Mouse (Mus musculus): ENCODE measurements around the gene Sycp2l.
"Not testable (repeated sequence)": the region's sequence is repeated elsewhere in the genome, so short reads cannot be mapped to it uniquely, and the experiment has no call there.

Sycp2l gene

GRCm38 (mm10) chr13:41123666-41124225 is 9.6 kb downstream of the Sycp2l start:
- no peak for DNase-seq (ENCODE audit: extremely low spot score, low read depth, low spot score)

GRCm38 (mm10) chr13:41128326-41128725 is 14.2 kb downstream of the Sycp2l start:
- DNase-seq (ENCODE audit: extremely low spot score, low read depth, low spot score) = no peak

- no peak for DNase-seq (ENCODE audit: extremely low spot score, low read depth, low spot score)
Observed at GRCm38 (mm10) chr13:41129061-41129460, 15.0 kb downstream of the Sycp2l start.

GRCm38 (mm10) chr13:41134901-41135300 is 20.8 kb downstream of the Sycp2l start:
- peak; percentile 44 for DNase-seq (ENCODE audit: extremely low spot score, low read depth, low spot score)

GRCm38 (mm10) chr13:41145433-41145970 is 31.4 kb downstream of the Sycp2l start:
- DNase-seq (ENCODE audit: extremely low spot score, low read depth, low spot score) = no peak

- peak; percentile 31 for DNase-seq (ENCODE audit: extremely low spot score, low read depth, low spot score)
Observed at GRCm38 (mm10) chr13:41146271-41146670, 32.2 kb downstream of the Sycp2l start.

- no peak for DNase-seq (ENCODE audit: extremely low spot score, low read depth, low spot score)
Observed at GRCm38 (mm10) chr13:41153146-41153545, 39.0 kb downstream of the Sycp2l start.

- no peak for DNase-seq (ENCODE audit: extremely low spot score, low read depth, low spot score)
Observed at GRCm38 (mm10) chr13:41158426-41158825, 44.3 kb downstream of the Sycp2l start.

- DNase-seq (ENCODE audit: extremely low spot score, low read depth, low spot score) = no peak
Observed at GRCm38 (mm10) chr13:41187886-41188285, 73.8 kb downstream of the Sycp2l start.

- no peak for DNase-seq (ENCODE audit: extremely low spot score, low read depth, low spot score)
Observed at GRCm38 (mm10) chr13:41195640-41196333, 81.7 kb downstream of the Sycp2l start.

GRCm38 (mm10) chr13:41200861-41201260 is 86.8 kb downstream of the Sycp2l start:
- DNase-seq (ENCODE audit: extremely low spot score, low read depth, low spot score) = no peak

- DNase-seq (ENCODE audit: extremely low spot score, low read depth, low spot score) = no peak
Observed at GRCm38 (mm10) chr13:41203289-41203688, 89.2 kb downstream of the Sycp2l start.

- DNase-seq (ENCODE audit: extremely low spot score, low read depth, low spot score) = no peak
Observed at GRCm38 (mm10) chr13:41203691-41204090, 89.6 kb downstream of the Sycp2l start.

GRCm38 (mm10) chr13:41205568-41205967 is 91.5 kb downstream of the Sycp2l start:
- not testable (repeated sequence) for DNase-seq (ENCODE audit: extremely low spot score, low read depth, low spot score)

GRCm38 (mm10) chr13:41206241-41206640 is 92.1 kb downstream of the Sycp2l start:
- DNase-seq (ENCODE audit: extremely low spot score, low read depth, low spot score) = no peak

- no peak for DNase-seq (ENCODE audit: extremely low spot score, low read depth, low spot score)
Observed at GRCm38 (mm10) chr13:41211276-41211675, 97.2 kb downstream of the Sycp2l start.

GRCm38 (mm10) chr13:41212558-41213322 is 98.6 kb downstream of the Sycp2l start:
- DNase-seq (ENCODE audit: extremely low spot score, low read depth, low spot score) = no peak

GRCm38 (mm10) chr13:41215669-41216068 is 101.6 kb downstream of the Sycp2l start:
- DNase-seq (ENCODE audit: extremely low spot score, low read depth, low spot score) = no peak

GRCm38 (mm10) chr13:41216236-41216635 is 102.1 kb downstream of the Sycp2l start:
- DNase-seq (ENCODE audit: extremely low spot score, low read depth, low spot score) = no peak

- no peak for DNase-seq (ENCODE audit: extremely low spot score, low read depth, low spot score)
Observed at GRCm38 (mm10) chr13:41219056-41219455, 104.9 kb downstream of the Sycp2l start.

GRCm38 (mm10) chr13:41219687-41220303 is 105.7 kb downstream of the Sycp2l start:
- DNase-seq (ENCODE audit: extremely low spot score, low read depth, low spot score) = no peak

Measured in hindlimb bud, embryonic 11.5 days (tissue).